Mouse (Mus musculus): ENCODE data around the gene Trim3. TPM values are rescaled to one million over a fixed set of nuclear protein-coding genes. Genes with fewer than 3 reads are reported as not detected.
A peak's percentile ranks its signal among the peaks of the same experiment; 100 is the strongest.

Gene Trim3
- total RNA-seq, 2 experiments from 2014 or later: 13.9 to 15.1 TPM

- intact Hi-C loops (cut with DNase I): no loop called here
- no peak for DNase-seq
Observed at GRCm38 (mm10) chr7:105615720-105616119, 17.7 kb downstream of the Trim3 start.

- intact Hi-C loops (cut with DNase I): no loop called here
- DNase-seq: no peak
Observed at GRCm38 (mm10) chr7:105614400-105614799, 19.0 kb downstream of the Trim3 start.

DNA sequence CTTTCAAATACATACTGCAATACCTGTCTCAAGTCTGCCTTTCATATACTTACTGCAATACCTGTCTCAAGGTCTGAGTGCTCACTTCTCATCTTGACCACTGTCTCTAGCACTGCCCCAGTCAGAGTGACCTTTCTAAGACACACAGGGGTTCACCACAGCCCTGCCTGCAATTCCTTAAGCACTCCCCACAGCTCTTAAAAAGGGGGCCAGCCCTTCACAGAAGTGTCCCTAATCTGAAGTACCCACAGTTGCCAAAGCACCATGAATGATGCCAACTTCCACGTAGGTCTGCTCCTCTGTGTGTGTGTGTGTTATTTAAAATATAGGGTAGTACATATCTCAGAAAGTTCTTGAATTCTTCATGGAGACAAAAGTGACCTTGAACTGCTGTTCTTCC is 21.6 kb downstream of the Trim3 start:
- DNase-seq: no peak
- intact Hi-C loops (cut with DNase I): no loop called here

GRCm38 (mm10) chr7:105608467-105608866 is 24.9 kb downstream of the Trim3 start:
- intact Hi-C loops (cut with DNase I): no loop called here
- no peak for DNase-seq

DNA sequence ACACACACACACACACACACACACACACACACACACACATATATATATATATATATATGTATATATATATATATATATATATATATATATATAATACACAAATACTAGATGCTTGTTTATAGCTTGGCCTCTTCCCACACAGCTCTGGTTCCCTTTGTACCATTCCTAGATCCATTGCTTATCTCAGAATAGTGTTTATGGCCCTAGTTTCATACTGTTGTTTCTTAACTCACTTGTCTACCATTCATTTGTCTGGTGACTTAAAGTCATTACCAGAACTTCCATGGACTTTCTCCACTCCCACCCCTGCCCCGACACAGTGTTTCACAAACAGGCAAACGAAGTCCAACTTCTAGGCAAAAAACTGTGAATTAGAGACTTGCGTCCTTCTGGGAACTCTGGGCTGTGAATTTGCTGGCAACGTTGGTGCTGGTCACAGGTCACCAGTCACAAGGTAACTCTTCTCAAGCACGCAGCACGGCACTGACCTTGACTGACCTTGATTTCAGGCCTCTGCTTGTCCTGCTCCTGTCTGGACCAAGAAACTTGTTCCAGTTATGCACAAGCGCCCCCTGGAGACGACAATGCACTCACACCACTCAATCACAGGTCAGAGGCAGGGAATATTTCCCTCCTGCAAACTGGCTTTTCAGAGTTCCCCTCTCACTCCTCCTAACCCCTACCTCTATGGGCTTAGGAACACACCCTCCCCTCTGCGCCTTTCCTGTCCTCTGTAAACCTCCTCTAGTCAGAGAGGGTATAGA is 30.3 kb downstream of the Trim3 start:
- intact Hi-C loops (cut with DNase I): loop anchor here (5.0 kb wide), 1 partner anchor 66 kb away; no protein-coding TSS in a partner anchor
- peak; percentile 43 to 57 for DNase-seq

DNA sequence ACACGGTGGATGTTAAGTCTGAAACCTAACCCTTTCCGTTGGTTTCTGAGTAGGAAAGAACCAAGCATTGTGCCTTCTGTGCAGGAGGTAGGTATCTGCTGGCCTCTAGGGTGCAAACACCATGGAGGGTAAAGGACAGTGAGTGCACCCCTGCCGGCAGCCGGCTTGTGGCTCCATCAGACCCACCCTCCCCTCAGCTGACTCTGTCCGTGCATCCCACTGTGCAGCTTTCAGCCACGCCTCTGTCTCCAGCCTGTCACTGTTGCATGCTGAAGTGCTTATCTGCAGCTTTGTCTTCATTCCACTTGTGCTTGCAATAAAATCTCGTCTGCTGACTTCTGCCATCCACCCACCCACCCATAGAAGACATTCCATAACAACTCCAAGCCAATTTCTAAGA is 43.3 kb downstream of the Trim3 start:
- DNase-seq: no peak

DNA sequence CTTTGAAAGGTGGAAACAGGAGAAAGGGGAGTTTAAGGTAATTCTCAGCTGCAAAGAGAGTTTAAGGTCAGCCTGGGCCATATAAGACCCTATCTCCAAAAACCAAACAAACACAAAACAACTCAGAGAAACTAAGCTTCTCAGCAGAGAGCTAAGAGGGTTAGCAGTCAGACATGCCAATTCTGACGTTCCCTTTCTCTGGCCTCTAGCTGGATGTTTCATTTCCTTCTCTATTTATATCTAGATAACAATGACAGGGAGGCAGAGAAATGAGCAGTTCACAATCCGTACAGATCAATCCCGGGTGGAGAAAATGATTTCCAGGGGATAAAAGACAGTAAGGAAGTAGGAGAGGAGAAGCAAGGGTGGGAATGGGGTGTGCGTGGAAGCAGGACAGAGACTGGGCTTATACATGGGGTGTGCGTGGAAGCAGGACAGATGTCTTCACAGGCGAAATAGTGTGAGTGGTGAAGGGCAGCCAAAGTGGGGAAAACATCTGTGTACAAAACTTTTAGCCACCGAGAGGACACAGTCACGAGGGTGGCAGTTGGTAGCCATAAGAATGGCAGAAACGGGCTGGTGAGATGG is 45.0 kb downstream of the Trim3 start:
- DNase-seq: no peak
- intact Hi-C loops (cut with DNase I): no loop called here

More for the DNA sequence above, 43.3 kb downstream of the Trim3 start:
- intact Hi-C loops (cut with DNase I): no loop called here

DNA sequence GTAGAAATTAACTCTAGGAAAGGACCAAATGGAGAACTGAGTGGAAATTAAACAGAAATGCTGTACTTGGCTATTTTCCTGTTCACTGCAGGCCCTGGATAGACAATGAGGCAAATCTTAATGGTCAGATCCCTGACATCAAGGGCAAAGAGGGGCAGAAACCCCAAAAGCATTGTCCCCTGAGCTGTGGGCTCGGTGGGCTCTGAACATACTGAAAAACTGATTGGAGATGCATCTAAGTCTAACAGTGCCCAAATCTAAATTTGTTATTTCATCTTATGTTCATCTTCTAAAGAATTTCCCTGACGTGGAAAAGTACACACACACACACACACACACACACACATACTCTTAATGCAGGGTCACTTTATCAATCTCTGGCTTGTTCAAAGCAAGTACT is 51.4 kb downstream of the Trim3 start:
- no peak for DNase-seq
- intact Hi-C loops (cut with DNase I): loop anchor here (2.0 kb wide), 1 partner anchor 27 kb away; the partner anchor contains the start of gene Smpd1

- intact Hi-C loops (cut with DNase I): loop anchor here (2.0 kb wide), 1 partner anchor 26 kb away; the partner anchor contains the start of gene Smpd1
- peak; percentile 57 to 67 for DNase-seq
Observed at GRCm38 (mm10) chr7:105581094-105581703, 52.2 kb downstream of the Trim3 start, which contains the start of gene Apbb1. Gene Apbb1, minus strand, starts transcription at chr7:105581653.

GRCm38 (mm10) chr7:105580627-105581089 is 52.7 kb downstream of the Trim3 start:
- intact Hi-C loops (cut with DNase I): loop anchor here (2.0 kb wide), 1 partner anchor 26 kb away; the partner anchor contains the start of gene Smpd1
- DNase-seq: no peak

DNA sequence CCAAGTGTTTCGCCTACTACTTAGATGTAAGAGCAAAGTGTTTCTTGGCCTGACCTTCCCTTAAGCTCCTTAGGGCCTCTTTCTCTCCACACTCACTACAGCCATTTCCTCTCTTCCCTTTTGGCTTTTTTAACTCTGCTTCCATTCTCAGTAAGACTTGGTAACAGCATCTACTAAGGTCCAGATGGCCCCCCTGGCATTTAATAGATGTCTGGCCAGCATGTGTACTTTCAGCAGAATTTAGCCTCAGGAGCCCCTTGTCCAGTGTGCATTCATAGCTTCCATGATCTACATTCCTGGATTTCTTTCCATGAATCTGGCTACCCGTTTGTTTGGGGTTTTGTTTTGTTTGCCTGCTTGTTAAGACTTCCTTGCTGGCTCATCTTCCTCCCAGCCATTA is 54.9 kb downstream of the Trim3 start:
- intact Hi-C loops (cut with DNase I): no loop called here
- DNase-seq: no peak

GRCm38 (mm10) chr7:105577377-105577871 is 55.9 kb downstream of the Trim3 start:
- intact Hi-C loops (cut with DNase I): no loop called here
- no peak for DNase-seq

DNA sequence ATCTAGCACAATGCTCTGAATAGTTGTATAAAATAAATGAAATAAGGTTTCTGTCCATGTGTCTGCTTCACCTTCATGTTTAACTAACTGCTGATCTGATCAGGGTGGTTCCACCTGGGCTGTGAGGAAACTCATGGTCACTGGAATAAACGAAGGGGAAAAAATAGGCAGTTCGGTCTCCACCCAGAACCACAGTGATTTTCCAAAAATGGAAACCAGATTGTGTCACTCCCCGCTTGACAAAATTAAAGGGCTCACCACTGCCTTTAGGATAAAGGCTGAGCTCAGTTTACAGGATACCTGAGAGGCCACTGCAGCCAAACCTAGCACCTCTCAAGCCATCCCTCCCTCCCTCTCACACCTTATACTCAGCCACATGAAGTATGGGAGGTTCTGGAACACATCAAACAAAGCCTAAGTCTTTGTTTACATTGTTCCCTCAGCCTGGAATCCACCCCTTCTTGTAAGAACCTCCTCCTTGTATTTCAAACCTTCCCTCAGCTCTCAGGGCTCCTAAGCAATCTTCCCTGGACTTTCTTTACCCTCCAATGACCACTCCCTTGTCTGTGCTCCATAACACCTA is 57.1 kb downstream of the Trim3 start:
- intact Hi-C loops (cut with DNase I): no loop called here
- DNase-seq: no peak

DNA sequence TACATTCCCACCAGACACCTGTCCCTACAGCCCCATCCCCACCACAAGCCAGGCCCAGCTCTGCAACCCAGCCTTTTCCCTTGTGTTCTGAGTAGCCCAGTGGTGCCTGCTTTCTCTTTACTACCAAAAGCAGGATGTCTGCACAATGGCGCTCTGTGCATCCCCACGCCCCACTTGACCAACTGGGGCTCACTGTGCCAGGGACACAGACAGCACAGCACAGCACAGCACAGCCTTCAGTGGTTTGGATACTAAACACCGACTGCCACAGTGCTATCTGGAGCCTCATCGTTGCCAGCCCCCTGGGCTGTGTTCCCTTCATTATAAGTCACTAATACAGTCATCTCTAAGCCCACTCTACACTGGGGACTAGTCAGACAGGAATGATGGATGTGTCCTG is 58.8 kb downstream of the Trim3 start:
- intact Hi-C loops (cut with DNase I): no loop called here
- DNase-seq: no peak

GRCm38 (mm10) chr7:105572949-105573348 is 60.4 kb downstream of the Trim3 start:
- intact Hi-C loops (cut with DNase I): no loop called here
- DNase-seq: no peak

- intact Hi-C loops (cut with DNase I): no loop called here
- DNase-seq: no peak
Observed at GRCm38 (mm10) chr7:105570756-105571155, 62.6 kb downstream of the Trim3 start.

DNA sequence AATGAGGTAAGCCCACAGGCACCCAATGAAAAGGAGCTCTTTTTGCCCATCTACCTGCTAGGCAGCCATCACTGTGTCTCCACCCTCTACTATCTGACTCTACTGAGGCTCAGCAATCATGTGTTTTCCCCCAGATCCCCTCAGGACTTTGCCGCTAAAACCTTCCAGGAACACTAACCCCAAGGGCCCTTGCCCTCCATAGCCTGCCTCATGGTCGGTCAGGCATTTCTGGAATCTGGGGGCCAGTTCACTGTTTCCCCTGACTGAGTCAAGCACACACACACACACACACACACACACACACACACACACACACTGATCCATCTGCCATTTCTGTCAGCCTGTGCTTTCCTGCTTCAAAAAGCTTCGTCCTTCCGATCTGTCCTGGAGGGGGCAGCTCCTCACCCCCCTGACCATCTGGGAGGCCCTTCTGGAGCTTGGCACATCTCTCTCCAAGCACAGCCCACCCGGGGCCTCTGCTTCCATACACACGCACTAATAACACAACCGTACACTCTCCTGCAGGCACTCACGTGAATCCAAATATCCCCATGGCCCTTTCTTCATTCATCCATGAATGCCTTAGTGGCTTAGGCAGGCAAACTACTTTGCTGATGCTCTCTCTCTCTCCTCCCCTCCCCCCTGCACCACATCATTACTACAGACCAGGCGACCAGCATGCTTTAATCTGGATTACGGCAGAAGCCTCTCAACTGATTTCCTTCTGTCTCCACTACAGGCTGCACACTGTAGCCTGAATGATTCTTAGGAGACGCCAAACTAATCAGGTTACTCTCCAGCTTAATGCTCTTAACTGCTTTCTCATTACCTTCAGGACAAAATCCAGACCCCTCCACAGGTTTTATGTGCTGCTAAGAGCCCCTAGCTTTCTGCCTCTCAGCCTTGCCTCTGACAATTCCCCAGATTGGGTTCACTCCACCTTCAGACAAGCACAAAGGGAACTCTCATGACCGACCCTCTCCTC is 63.6 kb downstream of the Trim3 start:
- intact Hi-C loops (cut with DNase I): no loop called here
- DNase-seq: no peak

GRCm38 (mm10) chr7:105568988-105569471 is 64.3 kb downstream of the Trim3 start:
- intact Hi-C loops (cut with DNase I): no loop called here
- no peak for DNase-seq

DNA sequence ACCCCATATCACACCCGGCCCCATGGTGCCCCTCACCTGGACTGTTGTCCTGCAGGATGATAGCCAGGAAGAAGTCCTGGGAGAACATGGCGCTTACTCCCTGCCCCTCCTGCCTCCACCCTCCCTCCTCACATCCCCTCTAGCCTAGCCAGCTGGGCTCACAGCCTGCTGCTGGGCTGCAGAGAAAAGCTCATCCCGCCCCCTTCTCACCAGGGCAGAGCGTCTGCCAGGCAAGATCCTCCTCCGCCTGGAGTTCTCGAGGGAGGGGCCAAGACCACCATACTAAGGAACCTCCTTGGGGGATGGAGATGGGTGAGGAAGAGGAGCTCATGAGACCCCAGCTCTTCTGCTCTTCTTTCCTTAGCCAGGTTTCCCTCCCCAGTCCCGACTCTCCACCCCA is 64.8 kb downstream of the Trim3 start:
- DNase-seq: no peak
- intact Hi-C loops (cut with DNase I): no loop called here
